16 mouse cellular contexts compared by ENCODE assay signal in genomic region chr1:171672451-171672850, GRCm38 (mm10). TPM values are rescaled to one million over a fixed set of nuclear protein-coding genes. Genes with fewer than 3 reads are reported as not detected.
DNase-seq lines count a peak whose midpoint lies in the region; ATAC-seq and TF ChIP-seq lines count a peak whose summit lies in the region.
"Not testable (repeated sequence)": the region's sequence is repeated elsewhere in the genome, so short reads cannot be mapped to it uniquely, and the experiment has no call there.
"Had no signal": no experiment of that assay in that cellular context is flagged by ENCODE, and none has a peak within 500 bp of the region (broad histone marks: within the 10 kb centered on the region; RNA-seq: fewer than 3 reads in every experiment).

No protein-coding gene starts in this region.

- peak; percentile 60 for ATAC-seq in activated CD4-positive, CD25-positive, alpha-beta regulatory T cell, adult 4 months
- ATAC-seq in granulocyte monocyte progenitor cell, adult 5-6 weeks (replicated peaks; ENCODE audit: poor library complexity, severe bottlenecking), result peak; percentile 53; the same call in 1 of the 2 replicates
- ATAC-seq in intestine, postnatal 0 days; liver, embryonic 14.5 days (ENCODE audit: insufficient read depth); midbrain, postnatal 0 days (ENCODE audit: low FRiP score); stomach, postnatal 0 days (ENCODE audit: low FRiP score, low TSS enrichment): not testable (repeated sequence)

- H3K27me3 ChIP-seq in intestine, postnatal 0 days (replicated peaks; ENCODE audit: control insufficient read depth, insufficient read depth, low read length); liver, embryonic 14.5 days (ENCODE audit: control insufficient read depth, insufficient read depth, low read length); midbrain, postnatal 0 days (ENCODE audit: insufficient read depth, low read length); stomach, postnatal 0 days (ENCODE audit: control insufficient read depth, insufficient read depth, low read length): not testable (repeated sequence)

- not testable (repeated sequence) for H3K9ac ChIP-seq in intestine, postnatal 0 days (ENCODE audit: low read depth, low read length); liver, embryonic 14.5 days (replicated peaks); midbrain, postnatal 0 days (replicated peaks; ENCODE audit: low read length, poor library complexity, severe bottlenecking); stomach, postnatal 0 days (ENCODE audit: low read length)

- TF ChIP-seq EP300 in liver, embryonic 14.5 days (IDR thresholded peaks at IDR 0.05; ENCODE audit: low read depth); stomach, postnatal 0 days (optimal IDR thresholded peaks at IDR 0.05): not testable (repeated sequence)

- H3K27ac ChIP-seq in intestine, postnatal 0 days (ENCODE audit: low read depth, low read length); liver, embryonic 14.5 days; midbrain, postnatal 0 days (ENCODE audit: low read depth, low read length); stomach, postnatal 0 days (replicated peaks): not testable (repeated sequence)

- H3K4me3 ChIP-seq in intestine, postnatal 0 days (ENCODE audit: low read depth, low read length); liver, embryonic 14.5 days (ENCODE audit: insufficient read depth in 1 of 2, low read depth in 2 of 2, low read length in 2 of 2); midbrain, postnatal 0 days (ENCODE audit: low read depth, low read length); stomach, postnatal 0 days (ENCODE audit: low read depth, low read length): not testable (repeated sequence)

- TF ChIP-seq CTCF in intestine, postnatal 0 days (IDR thresholded peaks at IDR 0.05; ENCODE audit: low read depth), result peak; percentile 25
- peak; percentile 6; the same call in 1 of the 2 replicates for TF ChIP-seq CTCF in liver, embryonic 14.5 days (IDR thresholded peaks at IDR 0.05; ENCODE audit: low read depth)
- peak; percentile 50 for TF ChIP-seq CTCF in midbrain, postnatal 0 days (IDR thresholded peaks at IDR 0.05)
- TF ChIP-seq CTCF in stomach, postnatal 0 days (IDR thresholded peaks at IDR 0.05; ENCODE audit: low read depth), result peak; percentile 23; the same call in 1 of the 2 replicates

- not testable (repeated sequence) for H3K36me3 ChIP-seq in intestine, postnatal 0 days (ENCODE audit: control insufficient read depth, insufficient read depth); liver, embryonic 14.5 days (replicated peaks; ENCODE audit: control insufficient read depth, insufficient read depth, low read depth); midbrain, postnatal 0 days (ENCODE audit: insufficient read depth, low read length); stomach, postnatal 0 days (ENCODE audit: control insufficient read depth, insufficient read depth, low read length)

- H3K4me1 ChIP-seq in intestine, postnatal 0 days (replicated peaks; ENCODE audit: control insufficient read depth, insufficient read depth, low read length); midbrain, postnatal 0 days (ENCODE audit: insufficient read depth, low read length); stomach, postnatal 0 days (replicated peaks; ENCODE audit: control insufficient read depth, insufficient read depth): not testable (repeated sequence)
- peaks cover 8 to 15% of the 10 kb centered on the region in 2 experiments for H3K4me1 ChIP-seq in liver, embryonic 14.5 days (replicated peaks; ENCODE audit: control insufficient read depth in 2 of 2, insufficient read depth in 2 of 2, low read length in 1 of 2)

- 84% methylated on average over 2 of the region's 2 CpGs for WGBS in intestine, postnatal 0 days
- 38% methylated on average over 2 of the region's 2 CpGs for WGBS in liver, embryonic 14.5 days (ENCODE audit: insufficient replicate concordance)
- WGBS in midbrain, postnatal 0 days, result 64% methylated on average over 2 of the region's 2 CpGs
- 85% methylated on average over 2 of the region's 2 CpGs for WGBS in stomach, postnatal 0 days

- peak; percentile 50 for DNase-seq in CD4-positive helper T cell, adult 2 months (ENCODE audit: low read depth, low spot score)
- not testable (repeated sequence) for DNase-seq in liver, embryonic 14.5 days (ENCODE audit: low read depth in 3 of 3, low spot score in 3 of 3); stomach, postnatal 0 days (ENCODE audit: low spot score)
- DNase-seq in midbrain, postnatal 0 days (ENCODE audit: low spot score), result peak; percentile 28

- not testable (repeated sequence) for H3K4me2 ChIP-seq in intestine, postnatal 0 days (replicated peaks; ENCODE audit: low read depth); liver, embryonic 14.5 days (ENCODE audit: low read depth); midbrain, postnatal 0 days (ENCODE audit: low read depth, low read length, poor library complexity, severe bottlenecking); stomach, postnatal 0 days (replicated peaks; ENCODE audit: low read depth)

- not testable (repeated sequence) for H3K9me3 ChIP-seq in intestine, postnatal 0 days (ENCODE audit: control insufficient read depth); liver, embryonic 14.5 days (ENCODE audit: control insufficient read depth, low read length); midbrain, postnatal 0 days (ENCODE audit: low read length); stomach, postnatal 0 days (ENCODE audit: control insufficient read depth, low read length)

RNA-seq across cellular contexts. Expression of gene Cd48, which starts 9.4 kb away (rescaled TPM):
- polyA plus RNA-seq in activated CD4-positive, CD25-positive, alpha-beta regulatory T cell, adult 4 months (2017; shearing (Covaris generic)), result 100 to 1,000 TPM; 665 to 693 TPM
- 167 and 179 TPM in 2 replicates for total RNA-seq in granulocyte monocyte progenitor cell, adult 5-6 weeks (2014; fragmentation: Nextera tagmentation)
- 138 and 170 TPM in 2 replicates for total RNA-seq in granulocyte monocyte progenitor cell, adult 5-6 weeks (2017)
- polyA plus RNA-seq in intestine, postnatal 0 days (2015; fragmentation: Nextera tagmentation; extraction: Ambion mirVana), result 3.9 and 4.3 TPM in 2 replicates
- 5.1 and 5.6 TPM in 2 replicates for polyA plus RNA-seq in liver, embryonic 14.5 days (2012; rRNA removed)
- polyA plus RNA-seq in liver, embryonic 14.5 days (2014; fragmentation: Nextera tagmentation; extraction: Ambion mirVana), result 8.9 and 11.2 TPM in 2 replicates
- 0.77 and 1.1 TPM in 2 replicates for total RNA-seq in midbrain, postnatal 0 days (2014; rRNA removed)
- polyA plus RNA-seq in midbrain, postnatal 0 days (2015; fragmentation: Nextera tagmentation; extraction: Ambion mirVana), result 0.88 and 0.99 TPM in 2 replicates
- polyA plus RNA-seq in stomach, postnatal 0 days (2015; fragmentation: Nextera tagmentation; extraction: Ambion mirVana), result 2.6 and 2.9 TPM in 2 replicates

RNA-seq across cellular contexts. Expression of gene Slamf7, which starts 19.6 kb away (rescaled TPM):
- polyA plus RNA-seq in activated CD4-positive, CD25-positive, alpha-beta regulatory T cell, adult 4 months (2017; shearing (Covaris generic)), result 1 to 10 TPM; 4.1 to 9.4 TPM
- 0.64 TPM in 1 of 2 replicates, not detected in the other for total RNA-seq in granulocyte monocyte progenitor cell, adult 5-6 weeks (2014; fragmentation: Nextera tagmentation)
- total RNA-seq in granulocyte monocyte progenitor cell, adult 5-6 weeks (2017), result 0.69 TPM in 1 of 2 replicates, not detected in the other
- 0.18 and 0.21 TPM in 2 replicates for polyA plus RNA-seq in intestine, postnatal 0 days (2015; fragmentation: Nextera tagmentation; extraction: Ambion mirVana)
- polyA plus RNA-seq in liver, embryonic 14.5 days (2012; rRNA removed), result 0.03 and 0.04 TPM in 2 replicates
- 0.17 and 0.25 TPM in 2 replicates for polyA plus RNA-seq in liver, embryonic 14.5 days (2014; fragmentation: Nextera tagmentation; extraction: Ambion mirVana)
- not detected in 2 replicates for total RNA-seq in midbrain, postnatal 0 days (2014; rRNA removed)
- not detected in 2 replicates for polyA plus RNA-seq in midbrain, postnatal 0 days (2015; fragmentation: Nextera tagmentation; extraction: Ambion mirVana)
- 0.05 and 0.38 TPM in 2 replicates for polyA plus RNA-seq in stomach, postnatal 0 days (2015; fragmentation: Nextera tagmentation; extraction: Ambion mirVana)
- total RNA-seq: gastrocnemius, postnatal 14 days; layer of hippocampus, postnatal 25 days had no signal
- polyA plus RNA-seq: embryonic facial prominence, embryonic 11.5 days; forebrain, embryonic 13.5 days; heart, embryonic 11.5 days; hindbrain, embryonic 12.5 days; limb, embryonic 10.5 days; liver, embryonic 13.5 days; midbrain, embryonic 12.5 days had no signal

Comparison
In these comparisons a context has a peak if more than half of its experiments do, and no peak if none do; other contexts are left out.
1. RNA of gene Cd48, which starts 9.4 kb away (polyA plus RNA-seq): 665 to 693 TPM in activated CD4-positive, CD25-positive, alpha-beta regulatory T cell, adult 4 months; 5.1 to 11.2 TPM in liver, embryonic 14.5 days, 3.9 to 4.3 TPM in intestine, postnatal 0 days, 2.6 to 2.9 TPM in stomach, postnatal 0 days and 0.88 to 0.99 TPM in midbrain, postnatal 0 days; every median in the first group is over 10 times any median in the second.
2. Peak in every context shown above with its lines, with median percentiles within 50 percentile points of each other: CTCF ChIP-seq.